ENCODE assay signal across 8 mouse cellular contexts in genomic region chr11:69415668-69416451, GRCm38 (mm10). TPM values are rescaled to one million over a fixed set of nuclear protein-coding genes. Genes with fewer than 3 reads are reported as not detected.
DNase-seq lines count a peak whose midpoint lies in the region; ATAC-seq and TF ChIP-seq lines count a peak whose summit lies in the region.

No protein-coding gene starts in this region.

- H3K27ac ChIP-seq in left cerebral cortex, adult 2 months, result peak overlapping the region; percentile 87
- peak overlapping the region; percentile 94 for H3K27ac ChIP-seq in bone marrow, adult 2 months (ENCODE audit: control insufficient read depth, insufficient read depth, low read depth, low read length, poor library complexity)
- peak overlapping the region; percentile 99 for H3K27ac ChIP-seq in forebrain, embryonic 13.5 days
- H3K27ac ChIP-seq in intestine, embryonic 15.5 days, result peak overlapping the region; percentile 99
- H3K27ac ChIP-seq in liver, embryonic 15.5 days (replicated peaks), result peak overlapping the region; percentile 79
- peak overlapping the region; percentile 72 for H3K27ac ChIP-seq in olfactory bulb, adult 2 months (ENCODE audit: insufficient read depth, low read depth, low read length)

- H3K36me3 ChIP-seq in forebrain, embryonic 13.5 days (ENCODE audit: poor library complexity, severe bottlenecking), result peaks cover 17% of the 10 kb centered on the region
- H3K36me3 ChIP-seq in intestine, embryonic 15.5 days, result no peaks in the 10 kb centered on the region
- no peaks in the 10 kb centered on the region for H3K36me3 ChIP-seq in liver, embryonic 15.5 days (replicated peaks)

- intact Hi-C loops in left cerebral cortex, adult 2 months (cut with DNase I), result loop anchor here (2.0 to 10.0 kb wide), 3 partner anchors 51 to 249 kb away; partner anchors contain the start of genes Cd68, Mpdu1, Trp53 and Wrap53
- intact Hi-C loops in left cerebral cortex, postnatal 36 days (cut with DNase I), result loop anchor here (10.0 kb wide), 1 partner anchor 321 kb away; the partner anchor contains the start of gene Per1

- peaks cover 8% of the 10 kb centered on the region for H3K27me3 ChIP-seq in forebrain, embryonic 13.5 days
- H3K27me3 ChIP-seq in intestine, embryonic 15.5 days (replicated peaks), result peaks cover under 1% of the 10 kb centered on the region; the same call in 1 of the 2 replicates
- peaks cover 52% of the 10 kb centered on the region for H3K27me3 ChIP-seq in liver, embryonic 15.5 days

- no peaks in the 10 kb centered on the region for H3K9me3 ChIP-seq in forebrain, embryonic 13.5 days (replicated peaks)
- H3K9me3 ChIP-seq in intestine, embryonic 15.5 days, result no peaks in the 10 kb centered on the region
- H3K9me3 ChIP-seq in liver, embryonic 15.5 days (replicated peaks), result no peaks in the 10 kb centered on the region

- H3K9ac ChIP-seq in forebrain, embryonic 13.5 days, result peak overlapping the region; percentile 97
- peak overlapping the region; percentile 74 for H3K9ac ChIP-seq in intestine, embryonic 15.5 days
- peak overlapping the region; percentile 33; the same call in 1 of the 2 replicates for H3K9ac ChIP-seq in liver, embryonic 15.5 days

- DNase-seq in left cerebral cortex, adult 2 months (ENCODE audit: extremely low spot score in 1 of 2, low spot score in 2 of 2), result no peak
- DNase-seq in left cerebral cortex, postnatal 36 days (ENCODE audit: low spot score in 2 of 2), result no peak
- no peak for DNase-seq in urinary bladder, postnatal 25 days (ENCODE audit: low spot score)

- peaks cover 7% of the 10 kb centered on the region; the same call in 1 of the 2 replicates for H3K4me1 ChIP-seq in bone marrow, adult 2 months (ENCODE audit: control insufficient read depth, insufficient read depth, low read length)
- H3K4me1 ChIP-seq in forebrain, embryonic 13.5 days, result peaks cover 78% of the 10 kb centered on the region
- H3K4me1 ChIP-seq in intestine, embryonic 15.5 days (replicated peaks), result peaks cover 66% of the 10 kb centered on the region
- H3K4me1 ChIP-seq in liver, embryonic 15.5 days (replicated peaks), result peaks cover 96% of the 10 kb centered on the region
- H3K4me1 ChIP-seq in olfactory bulb, adult 2 months (ENCODE audit: control insufficient read depth, insufficient read depth, low read length), result peaks cover 50% of the 10 kb centered on the region

- no peak; the same call in 1 of the 2 replicates for TF ChIP-seq POLR2A in bone marrow, adult 2 months (IDR thresholded peaks at IDR 0.05; ENCODE audit: borderline replicate concordance, control insufficient read depth, low read depth, low read length)
- TF ChIP-seq POLR2A in olfactory bulb, adult 2 months (IDR thresholded peaks at IDR 0.05; ENCODE audit: insufficient read depth, low read depth, low read length), result no peak

- H3K4me2 ChIP-seq in forebrain, embryonic 13.5 days, result peak overlapping the region; percentile 99
- H3K4me2 ChIP-seq in intestine, embryonic 15.5 days (replicated peaks), result peak overlapping the region; percentile 97
- H3K4me2 ChIP-seq in liver, embryonic 15.5 days, result peak overlapping the region; percentile 100

- TF ChIP-seq CTCF in left cerebral cortex, adult 2 months (IDR thresholded peaks at IDR 0.05), result no peak
- no peak for TF ChIP-seq CTCF in bone marrow, adult 2 months (IDR thresholded peaks at IDR 0.05; ENCODE audit: control insufficient read depth, insufficient read depth, low read length)
- no peak for TF ChIP-seq CTCF in olfactory bulb, adult 2 months (IDR thresholded peaks at IDR 0.05; ENCODE audit: insufficient read depth, low read depth, low read length)

- no peak for ATAC-seq in forebrain, embryonic 13.5 days
- no peak for ATAC-seq in intestine, embryonic 15.5 days
- no peak for ATAC-seq in liver, embryonic 15.5 days (ENCODE audit: insufficient read depth)

- WGBS in bone marrow, adult 2 months, result 3% methylated on average over 17 of the region's 25 CpGs
- 1% methylated on average over 17 of the region's 25 CpGs for WGBS in forebrain, embryonic 13.5 days
- WGBS in intestine, embryonic 15.5 days, result 1% methylated on average over 18 of the region's 25 CpGs
- WGBS in liver, embryonic 15.5 days (ENCODE audit: insufficient replicate concordance), result 1% methylated on average over 23 of the region's 25 CpGs
- under 1% methylated on average over 16 of the region's 25 CpGs for WGBS in olfactory bulb, adult 2 months

- peak overlapping the region; percentile 51 for H3K4me3 ChIP-seq in left cerebral cortex, adult 2 months
- H3K4me3 ChIP-seq in bone marrow, adult 2 months (replicated peaks; ENCODE audit: control insufficient read depth, low read depth, low read length), result peak overlapping the region; percentile 67
- peak overlapping the region; percentile 79 for H3K4me3 ChIP-seq in forebrain, embryonic 13.5 days
- H3K4me3 ChIP-seq in intestine, embryonic 15.5 days (replicated peaks), result peak overlapping the region; percentile 58
- peak overlapping the region; percentile 56 for H3K4me3 ChIP-seq in liver, embryonic 15.5 days (replicated peaks)
- H3K4me3 ChIP-seq in olfactory bulb, adult 2 months (ENCODE audit: insufficient read depth, low read depth, low read length), result peak overlapping the region; percentile 52

RNA-seq across cellular contexts. Expression of gene Kdm6b, which starts 2.4 kb away (rescaled TPM):
- total RNA-seq in left cerebral cortex, adult 2 months (2021), result 10 to 100 TPM; 31.1 to 45.3 TPM
- 10 to 100 TPM; 19.9 to 23.9 TPM for total RNA-seq in left cerebral cortex, postnatal 36 days (2021)
- polyA plus RNA-seq in bone marrow, adult 2 months (2011; ENCODE audit: insufficient read depth, insufficient read length, low replicate concordance, missing spikeins), result 13.7 and 29.2 TPM in 2 replicates
- polyA plus RNA-seq in forebrain, embryonic 13.5 days (2015; fragmentation: Nextera tagmentation; extraction: Ambion mirVana), result 55.4 and 59.3 TPM in 2 replicates
- polyA plus RNA-seq in intestine, embryonic 15.5 days (2015; fragmentation: Nextera tagmentation; extraction: Ambion mirVana), result 23.7 and 24.3 TPM in 2 replicates
- polyA plus RNA-seq in liver, embryonic 15.5 days (2015; fragmentation: Nextera tagmentation; extraction: Ambion mirVana), result 4.0 TPM in 2 replicates
- 114 TPM in 1 of 2 replicates, not detected in the other for polyA plus RNA-seq in olfactory bulb, adult 2 months (2012; ENCODE audit: insufficient read depth, insufficient read length, low replicate concordance, missing spikeins)

RNA-seq across cellular contexts. Expression of gene Tmem88, which starts 17.8 kb away (rescaled TPM):
- 1 to 10 TPM; 2.9 to 3.8 TPM for total RNA-seq in left cerebral cortex, adult 2 months (2021)
- total RNA-seq in left cerebral cortex, postnatal 36 days (2021), result 1 to 10 TPM; 2.9 to 4.7 TPM
- polyA plus RNA-seq in bone marrow, adult 2 months (2011; ENCODE audit: insufficient read depth, insufficient read length, low replicate concordance, missing spikeins), result 1.6 TPM in 1 of 2 replicates, not detected in the other
- polyA plus RNA-seq in forebrain, embryonic 13.5 days (2015; fragmentation: Nextera tagmentation; extraction: Ambion mirVana), result 6.3 and 6.6 TPM in 2 replicates
- polyA plus RNA-seq in intestine, embryonic 15.5 days (2015; fragmentation: Nextera tagmentation; extraction: Ambion mirVana), result 30.7 and 32.1 TPM in 2 replicates
- 6.6 and 7.1 TPM in 2 replicates for polyA plus RNA-seq in liver, embryonic 15.5 days (2015; fragmentation: Nextera tagmentation; extraction: Ambion mirVana)
- polyA plus RNA-seq in olfactory bulb, adult 2 months (2012; ENCODE audit: insufficient read depth, insufficient read length, low replicate concordance, missing spikeins), result not detected in 2 replicates

RNA-seq across cellular contexts. Expression of gene Cyb5d1, which starts 20.4 kb away (rescaled TPM):
- 10 to 100 TPM; 40.7 to 45.6 TPM for total RNA-seq in left cerebral cortex, adult 2 months (2021)
- 10 to 100 TPM; 36.4 to 43.1 TPM for total RNA-seq in left cerebral cortex, postnatal 36 days (2021)
- polyA plus RNA-seq in bone marrow, adult 2 months (2011; ENCODE audit: insufficient read depth, insufficient read length, low replicate concordance, missing spikeins), result 5.1 and 9.1 TPM in 2 replicates
- polyA plus RNA-seq in forebrain, embryonic 13.5 days (2015; fragmentation: Nextera tagmentation; extraction: Ambion mirVana), result 45.9 and 48.6 TPM in 2 replicates
- polyA plus RNA-seq in intestine, embryonic 15.5 days (2015; fragmentation: Nextera tagmentation; extraction: Ambion mirVana), result 22.7 and 24.8 TPM in 2 replicates
- polyA plus RNA-seq in liver, embryonic 15.5 days (2015; fragmentation: Nextera tagmentation; extraction: Ambion mirVana), result 9.6 and 11.0 TPM in 2 replicates
- polyA plus RNA-seq in olfactory bulb, adult 2 months (2012; ENCODE audit: insufficient read depth, insufficient read length, low replicate concordance, missing spikeins), result not detected in 2 replicates

RNA-seq across cellular contexts. Expression of gene Naa38, which starts 20.6 kb away (rescaled TPM):
- total RNA-seq in left cerebral cortex, adult 2 months (2021), result 100 to 1,000 TPM in 1 of 2 experiments, 10 to 100 TPM in 1; 94.0 to 113 TPM
- 100 to 1,000 TPM in 1 of 2 experiments, 10 to 100 TPM in 1; 97.9 to 108 TPM for total RNA-seq in left cerebral cortex, postnatal 36 days (2021)
- 23.1 and 43.9 TPM in 2 replicates for polyA plus RNA-seq in bone marrow, adult 2 months (2011; ENCODE audit: insufficient read depth, insufficient read length, low replicate concordance, missing spikeins)
- polyA plus RNA-seq in forebrain, embryonic 13.5 days (2015; fragmentation: Nextera tagmentation; extraction: Ambion mirVana), result 100.0 and 108 TPM in 2 replicates
- 154 and 182 TPM in 2 replicates for polyA plus RNA-seq in intestine, embryonic 15.5 days (2015; fragmentation: Nextera tagmentation; extraction: Ambion mirVana)
- polyA plus RNA-seq in liver, embryonic 15.5 days (2015; fragmentation: Nextera tagmentation; extraction: Ambion mirVana), result 77.2 and 88.0 TPM in 2 replicates
- polyA plus RNA-seq in olfactory bulb, adult 2 months (2012; ENCODE audit: insufficient read depth, insufficient read length, low replicate concordance, missing spikeins), result not detected in 2 replicates

RNA-seq across cellular contexts. Expression of gene Chd3, which starts 46.7 kb away (rescaled TPM):
- total RNA-seq in left cerebral cortex, adult 2 months (2021), result 100 to 1,000 TPM; 406 to 416 TPM
- 100 to 1,000 TPM; 421 to 443 TPM for total RNA-seq in left cerebral cortex, postnatal 36 days (2021)
- polyA plus RNA-seq in bone marrow, adult 2 months (2011; ENCODE audit: insufficient read depth, insufficient read length, low replicate concordance, missing spikeins), result 49.6 and 54.5 TPM in 2 replicates
- polyA plus RNA-seq in forebrain, embryonic 13.5 days (2015; fragmentation: Nextera tagmentation; extraction: Ambion mirVana), result 104 and 106 TPM in 2 replicates
- 39.9 and 44.1 TPM in 2 replicates for polyA plus RNA-seq in intestine, embryonic 15.5 days (2015; fragmentation: Nextera tagmentation; extraction: Ambion mirVana)
- 3.4 and 5.8 TPM in 2 replicates for polyA plus RNA-seq in liver, embryonic 15.5 days (2015; fragmentation: Nextera tagmentation; extraction: Ambion mirVana)
- 175 and 278 TPM in 2 replicates for polyA plus RNA-seq in olfactory bulb, adult 2 months (2012; ENCODE audit: insufficient read depth, insufficient read length, low replicate concordance, missing spikeins)

Comparison
In these comparisons a context has a peak if more than half of its experiments do, and no peak if none do; other contexts are left out.
1. H3K9ac ChIP-seq: peak in every context shown above with its lines; median percentile 97 in forebrain, embryonic 13.5 days; 74 in intestine, embryonic 15.5 days; 33 in liver, embryonic 15.5 days.